Mouse (Mus musculus): ENCODE measurements around the gene Cd320.

- no peak for TF ChIP-seq CTCF (IDR thresholded peaks at IDR 0.05; ENCODE audit: low read depth, low read length)
- no peak for TF ChIP-seq GATA1 (IDR thresholded peaks at IDR 0.05; ENCODE audit: borderline replicate concordance, low read length)
- no peak for TF ChIP-seq TAL1 (conservative IDR thresholded peaks at IDR 0.05; ENCODE audit: low read depth, low read length)
- TF ChIP-seq POLR2AphosphoS5 (IDR thresholded peaks at IDR 0.05; ENCODE audit: insufficient replicate concordance, low read depth, low read length) = no peak
These were observed 49.5 kb downstream of the Cd320 start for GRCm38 (mm10) chr17:33892429-33892828.

Measured in G1E (cell line).